Mouse (Mus musculus) kidney, postnatal 0 days (tissue): ENCODE results near the gene Cdkn1c. TPM values are rescaled to one million over a fixed set of nuclear protein-coding genes. Genes with fewer than 3 reads are reported as not detected.

Experiments used
- ATAC-seq: fragments of 200-750 bp; cut with Nextera tagmentation; replicated peaks from 2 replicates; pipeline ENCODE4 v1.8.0; 2017; ENCODE audit warnings: low read depth, moderate number of reproducible peaks, moderate TSS enrichment, moderate library complexity; ENCODE audit not compliant: low FRiP score
- DNase-seq: peaks from one replicate; pipeline ENCODE4 v3.0.0-alpha.2; 2016; ENCODE audit warnings: low spot score
- H3K27ac ChIP-seq: fragments of 300-500 bp; sonication (generic); 2 replicates; pipeline ENCODE4 v1.5.1; 2014; ENCODE audit warnings: mild to moderate bottlenecking
- H3K27me3 ChIP-seq: fragments of 300-500 bp; sonication (generic); 2 replicates; pipeline ENCODE4 v1.6.1; 2014; ENCODE audit warnings: low read length, mixed read lengths; ENCODE audit not compliant: insufficient read depth
- H3K36me3 ChIP-seq: fragments of 300-500 bp; sonication (generic); 2 replicates; pipeline ENCODE4 v1.6.1; 2014; ENCODE audit warnings: low read length, mixed read lengths; ENCODE audit not compliant: insufficient read depth
- H3K4me1 ChIP-seq: fragments of 300-500 bp; sonication (generic); replicated peaks from 2 replicates; pipeline ENCODE4 v1.6.1; 2014; ENCODE audit warnings: antibody characterized with exemption, low read length, mixed read lengths; ENCODE audit not compliant: insufficient read depth
- H3K4me2 ChIP-seq: fragments of 300-500 bp; sonication (generic); 2 replicates; pipeline ENCODE4 v1.6.1; 2014; ENCODE audit warnings: mild to moderate bottlenecking, low read length, moderate library complexity, mixed read lengths
- H3K4me3 ChIP-seq: fragments of 300-500 bp; sonication (generic); replicated peaks from 2 replicates; pipeline ENCODE4 v1.5.1; 2014; ENCODE audit warnings: low read depth, low read length
- H3K9ac ChIP-seq: fragments of 300-500 bp; sonication (generic); 2 replicates; pipeline ENCODE4 v1.6.1; 2014; ENCODE audit warnings: low read depth, low read length
- H3K9me3 ChIP-seq: fragments of 300-500 bp; sonication (generic); replicated peaks from 2 replicates; pipeline ENCODE4 v1.6.1; 2016; ENCODE audit warnings: low read length, inconsistent platforms, mixed read lengths
- CTCF ChIP-seq: IDR thresholded peaks from 2 replicates; pipeline ENCODE4 v1.5.1; 2016; ENCODE audit warnings: antibody characterized with exemption, low read depth, mild to moderate bottlenecking, moderate library complexity
- WGBS: fragments of 180-500 bp; shearing (Covaris S2); extraction: QIAGEN DNeasy Blood & Tissue Kit; methylation state at CpG from one replicate; pipeline ENCODE4 v1.1.7; 2014; 5-methylcytosine and 5-hydroxymethylcytosine counted together
- polyA plus RNA-seq: library from polyadenylated mRNA; unstranded; fragments of >200 nt; fragmentation: Nextera tagmentation; extraction: Ambion mirVana; gene quantifications from 2 replicates; pipeline ENCODE4 v1.2.1, GENCODE M21; 2015

Cdkn1c gene
- polyA plus RNA-seq, 1 experiment from 2014 or later, result 594 TPM

- peak within 1 kb of the TSS; percentile 41 for H3K9ac ChIP-seq
- peaks cover 12% of the 10 kb centered on the region for H3K27me3 ChIP-seq
- DNase-seq, result peak; percentile 28
- no peak within 1 kb of the TSS for H3K27ac ChIP-seq
- 0 out of 2 replicates have a peak, but pooled peaks have one; percentile 31 for ATAC-seq
- no peaks in the 10 kb centered on the region for H3K36me3 ChIP-seq
- no peak for TF ChIP-seq CTCF
- 2% methylated on average over 51 of the region's 51 CpGs for WGBS
- no peaks in the 10 kb centered on the region for H3K9me3 ChIP-seq
- H3K4me1 ChIP-seq, result 0 out of 2 replicates have a peak, but pooled peaks cover 7% of the 10 kb centered on the region
- H3K4me2 ChIP-seq, result peak within 1 kb of the TSS; percentile 74
- H3K4me3 ChIP-seq, result peak within 1 kb of the TSS; percentile 42
These were observed 41.8 kb upstream of the Cdkn1c start, which contains the start of gene Phlda2 for GRCm38 (mm10) chr7:143502418-143503200. Gene Phlda2, minus strand, starts transcription at chr7:143503150.

DNA sequence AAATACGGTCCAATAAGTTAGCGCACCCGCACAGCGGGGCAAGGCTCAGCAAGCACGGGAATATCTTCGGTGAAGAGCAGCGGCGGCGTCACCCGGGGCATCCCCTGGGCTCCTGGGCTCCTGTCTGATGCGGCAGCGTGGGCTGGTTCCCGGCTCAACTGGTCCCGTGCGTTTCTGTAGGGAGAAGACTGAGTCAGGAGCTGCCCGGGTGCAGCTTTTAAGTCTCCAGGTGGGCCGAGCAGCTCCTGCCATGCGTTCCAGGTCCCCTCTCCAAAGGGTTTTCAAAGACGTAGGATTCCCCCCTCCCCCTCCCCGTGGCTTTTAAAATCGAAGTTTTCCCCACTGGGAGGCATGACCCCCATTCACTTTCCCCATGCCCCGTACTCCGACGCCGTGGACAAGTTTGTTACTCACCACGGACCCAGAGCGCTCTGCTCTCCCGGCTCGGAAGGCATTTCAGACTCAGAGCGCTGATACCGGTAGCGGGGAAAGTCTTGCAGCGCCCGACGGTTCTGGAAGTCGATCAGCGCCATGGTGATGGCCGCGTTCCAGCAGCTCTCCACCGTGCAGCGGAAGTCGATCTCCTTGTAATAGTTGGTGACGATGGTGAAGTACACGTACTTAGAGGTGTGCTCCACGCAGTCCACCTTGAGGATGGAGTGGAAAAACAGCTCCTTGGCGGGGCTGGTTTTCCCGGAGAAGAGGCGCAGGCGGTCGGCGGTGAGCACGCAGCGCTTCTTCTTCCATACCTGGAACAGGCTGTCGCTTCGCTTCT is 41.0 kb upstream of the Cdkn1c start:
- DNase-seq (peak; percentile 60), ATAC-seq (no peak)
- WGBS, result 2% methylated on average over 54 of the region's 55 CpGs

DNA sequence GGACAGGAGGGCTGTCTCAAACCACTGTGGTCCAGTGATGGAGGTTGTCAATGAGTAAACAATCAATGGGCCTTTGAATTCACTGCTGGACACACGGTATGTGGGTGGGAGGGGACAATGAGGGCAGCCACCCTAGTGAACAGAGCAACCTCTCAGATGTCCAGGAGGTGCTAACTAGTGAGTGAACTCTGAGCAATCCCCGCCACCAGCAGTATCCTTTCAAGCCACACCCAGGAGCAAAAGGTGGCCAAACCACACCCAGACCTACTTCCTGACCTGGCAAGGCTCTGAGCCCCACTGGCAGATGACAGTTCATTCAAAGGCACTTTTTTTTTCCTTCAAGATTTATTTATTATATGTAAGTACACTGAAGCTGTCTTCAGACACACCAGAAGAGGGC is 40.1 kb upstream of the Cdkn1c start:
- Histone ChIP-seq H3K36me3 (no peaks in the 10 kb centered on the region), H3K4me2 (no peak overlapping the region), H3K9me3 (no peaks in the 10 kb centered on the region), H3K27ac (no peak overlapping the region), H3K4me3 (no peak overlapping the region), H3K9ac (no peak overlapping the region), H3K4me1 (0 out of 2 replicates have a peak, but pooled peaks cover 7% of the 10 kb centered on the region), H3K27me3 (peaks cover 12% of the 10 kb centered on the region)
- 39% methylated on average over 2 of the region's 2 CpGs for WGBS
- ATAC-seq (peak; percentile 57), DNase-seq (no peak)
- TF ChIP-seq CTCF, result no peak

More for the DNA sequence above, 41.0 kb upstream of the Cdkn1c start:
- no peak for TF ChIP-seq CTCF
- Histone ChIP-seq H3K9ac (peak overlapping the region; percentile 41), H3K9me3 (no peaks in the 10 kb centered on the region), H3K4me1 (0 out of 2 replicates have a peak, but pooled peaks cover 7% of the 10 kb centered on the region), H3K27ac (no peak overlapping the region), H3K27me3 (peaks cover 12% of the 10 kb centered on the region), H3K4me3 (peak overlapping the region; percentile 42), H3K36me3 (no peaks in the 10 kb centered on the region), H3K4me2 (peak overlapping the region; percentile 74)

- no peaks in the 10 kb centered on the region for H3K9me3 ChIP-seq
- no peaks in the 10 kb centered on the region for H3K36me3 ChIP-seq
- 0 out of 2 replicates have a peak, but pooled peaks cover 7% of the 10 kb centered on the region for H3K4me1 ChIP-seq
- ATAC-seq (no peak; the same call in 1 of the 2 replicates), DNase-seq (no peak)
- no peak overlapping the region for H3K27ac ChIP-seq
- H3K27me3 ChIP-seq, result peaks cover 12% of the 10 kb centered on the region
- TF ChIP-seq CTCF, result no peak
- H3K4me2 ChIP-seq, result no peak overlapping the region
- H3K4me3 ChIP-seq, result no peak overlapping the region
- H3K9ac ChIP-seq, result no peak overlapping the region
- 93% methylated on average over 4 of the region's 4 CpGs for WGBS
These were observed 37.7 kb upstream of the Cdkn1c start for GRCm38 (mm10) chr7:143498584-143498983.

GRCm38 (mm10) chr7:143495104-143495961 is 34.5 kb upstream of the Cdkn1c start:
- no peaks in the 10 kb centered on the region for H3K9me3 ChIP-seq
- no peak for TF ChIP-seq CTCF
- no peaks in the 10 kb centered on the region for H3K27me3 ChIP-seq
- no peak overlapping the region for H3K9ac ChIP-seq
- H3K27ac ChIP-seq, result no peak overlapping the region
- no peak overlapping the region for H3K4me2 ChIP-seq
- H3K4me1 ChIP-seq, result no peaks in the 10 kb centered on the region
- H3K36me3 ChIP-seq, result no peaks in the 10 kb centered on the region
- H3K4me3 ChIP-seq, result no peak overlapping the region
- WGBS, result 80% methylated on average over 8 of the region's 8 CpGs
- DNase-seq, result no peak
- no peak for ATAC-seq
